Mouse (Mus musculus) forebrain, embryonic 10.5 days (tissue): ENCODE measurements around the gene Slc22a20. TPM values are rescaled to one million over a fixed set of nuclear protein-coding genes. Genes with fewer than 3 reads are reported as not detected.

Experiments
- DNase-seq: peaks from one replicate; pipeline ENCODE4 v3.0.0-alpha.2; 2017; ENCODE audit warnings: low spot score; ENCODE audit errors: extremely low spot score
- H3K27ac ChIP-seq: fragments of 300-500 bp; sonication (generic); 2 replicates; pipeline ENCODE4 v1.5.1; 2016; ENCODE audit warnings: mild to moderate bottlenecking
- H3K27me3 ChIP-seq: fragments of 300-500 bp; sonication (generic); 2 replicates; pipeline ENCODE4 v1.6.1; 2016; ENCODE audit warnings: mild to moderate bottlenecking; ENCODE audit not compliant: poor library complexity, severe bottlenecking
- H3K36me3 ChIP-seq: fragments of 300-500 bp; sonication (generic); replicated peaks from 2 replicates; pipeline ENCODE4 v1.6.1; 2016; ENCODE audit warnings: mild to moderate bottlenecking, moderate library complexity
- H3K4me1 ChIP-seq: fragments of 300-500 bp; sonication (generic); 2 replicates; pipeline ENCODE4 v1.6.1; 2016
- H3K4me3 ChIP-seq: fragments of 300-500 bp; sonication (generic); 2 replicates; pipeline ENCODE4 v1.5.1; 2016; ENCODE audit warnings: mild to moderate bottlenecking, moderate library complexity
- H3K9me3 ChIP-seq: fragments of 300-500 bp; sonication (generic); 2 replicates; pipeline ENCODE4 v1.6.1; 2016; ENCODE audit warnings: mild to moderate bottlenecking, moderate library complexity
- WGBS: fragments of 180-500 bp; shearing (Covaris S2); methylation state at CpG from one replicate; pipeline ENCODE4 v1.1.7; 2016; 5-methylcytosine and 5-hydroxymethylcytosine counted together
- polyA plus RNA-seq: library from polyadenylated mRNA; unstranded; fragments of >200 nt; fragmentation: Nextera tagmentation; extraction: Ambion mirVana; gene quantifications from 2 replicates; pipeline ENCODE4 v1.2.1, GENCODE M21; 2016

Gene Slc22a20
- polyA plus RNA-seq = not detected in 2 replicates

DNA sequence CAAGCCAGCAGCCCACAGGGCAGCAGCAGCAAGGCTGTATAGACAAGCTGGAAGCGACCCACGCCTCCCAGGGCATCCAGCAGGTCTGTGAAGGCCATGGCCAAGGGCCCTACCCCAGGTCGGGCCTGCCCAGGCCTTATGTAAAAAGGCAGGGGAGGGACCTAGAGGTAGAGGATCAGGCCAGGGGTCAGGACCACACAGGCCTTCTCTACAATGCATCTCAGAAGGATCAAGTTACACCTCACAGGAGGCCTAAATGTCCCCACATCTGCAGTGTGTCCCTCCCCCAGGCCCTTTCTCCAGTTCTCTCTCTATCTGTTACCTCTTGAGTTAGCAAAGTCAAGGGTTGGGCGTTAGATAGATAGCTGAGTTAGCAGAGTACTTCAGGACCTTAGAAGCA, at the start of gene Slc22a20:
Gene Slc22a20 (minus strand): TSS at position 101 of the 400 bp plus-strand sequence.
- DNase-seq = no peak
- WGBS = 53% methylated on average over 4 of the region's 4 CpGs
- Histone ChIP-seq H3K36me3 (no peaks in the 10 kb centered on the region), H3K4me3 (no peak within 1 kb of the TSS), H3K4me1 (peaks cover 26% of the 10 kb centered on the region), H3K9me3 (no peaks in the 10 kb centered on the region), H3K27ac (0 out of 2 replicates have a peak within 1 kb of the TSS, but pooled peaks have one; percentile 30), H3K27me3 (no peaks in the 10 kb centered on the region)

DNA sequence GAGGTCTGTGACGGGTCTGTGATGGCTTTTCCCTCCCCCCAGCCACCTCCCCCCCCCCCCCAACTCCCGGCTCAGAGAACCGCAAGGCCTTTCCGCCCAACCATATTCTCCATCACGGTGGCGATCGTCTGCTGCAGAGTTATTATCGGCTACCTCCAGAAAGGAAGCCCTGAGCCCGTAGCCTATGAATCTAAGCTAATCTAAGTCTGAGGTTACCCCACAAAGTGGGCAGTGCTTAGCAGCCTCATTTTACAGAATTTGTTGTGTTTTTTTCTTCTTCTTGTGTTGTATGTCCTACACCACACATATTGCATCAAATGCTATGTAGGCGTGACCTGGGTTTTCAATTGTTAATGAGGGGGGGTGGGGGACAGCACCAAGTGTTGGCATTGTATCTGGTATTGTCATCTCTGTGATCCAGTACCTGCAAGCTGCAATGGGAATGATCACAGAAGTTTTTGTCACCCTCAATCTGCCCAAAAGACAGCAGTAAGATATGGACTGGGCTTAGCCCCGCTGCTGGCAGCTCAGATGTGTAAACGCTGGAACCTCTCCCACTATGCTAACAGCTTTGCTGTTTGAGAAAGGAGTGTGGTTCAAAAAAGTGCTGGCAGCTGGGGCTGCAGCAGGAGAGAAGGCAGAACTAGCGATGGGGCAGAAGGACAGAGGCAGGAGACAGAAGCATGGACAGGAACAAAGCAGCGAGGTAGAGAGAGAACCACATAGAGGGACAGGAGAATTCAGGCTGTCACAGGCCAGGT, 44.8 kb upstream of the Slc22a20 start:
- no peaks in the 10 kb centered on the region for H3K36me3 ChIP-seq
- H3K27ac ChIP-seq = no peak overlapping the region
- 82% methylated on average over 14 of the region's 14 CpGs for WGBS

DNA sequence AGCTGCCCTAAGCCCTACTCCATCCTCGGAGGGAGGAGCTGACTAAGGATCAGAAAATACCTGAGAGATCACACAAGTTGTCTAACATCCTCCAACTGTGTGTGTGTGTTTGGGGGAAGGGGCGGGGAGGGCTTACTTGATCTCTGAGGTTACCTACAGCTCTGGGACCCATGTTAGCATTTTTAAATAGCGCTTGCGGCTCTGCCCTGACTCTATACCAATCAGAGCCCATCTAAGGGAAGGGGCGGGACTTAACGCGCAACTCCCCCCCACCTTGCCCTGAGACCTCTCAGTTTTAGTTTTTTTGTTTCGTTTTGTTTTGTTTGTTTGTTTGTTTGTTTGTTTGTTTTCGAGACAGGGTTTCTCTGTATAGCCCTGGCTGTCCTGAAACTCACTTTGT, 43.5 kb upstream of the Slc22a20 start:
- H3K27me3 ChIP-seq = no peaks in the 10 kb centered on the region
- no peaks in the 10 kb centered on the region for H3K9me3 ChIP-seq
- no peak for DNase-seq
- no peaks in the 10 kb centered on the region for H3K4me1 ChIP-seq
- no peaks in the 10 kb centered on the region for H3K36me3 ChIP-seq
- WGBS = 81% methylated on average over 9 of the region's 9 CpGs
- no peak overlapping the region for H3K27ac ChIP-seq
- no peak overlapping the region for H3K4me3 ChIP-seq

More for the DNA sequence above, 44.8 kb upstream of the Slc22a20 start:
- Histone ChIP-seq H3K9me3 (no peaks in the 10 kb centered on the region), H3K4me3 (no peak overlapping the region), H3K4me1 (no peaks in the 10 kb centered on the region), H3K27me3 (no peaks in the 10 kb centered on the region)
- DNase-seq = no peak

DNA sequence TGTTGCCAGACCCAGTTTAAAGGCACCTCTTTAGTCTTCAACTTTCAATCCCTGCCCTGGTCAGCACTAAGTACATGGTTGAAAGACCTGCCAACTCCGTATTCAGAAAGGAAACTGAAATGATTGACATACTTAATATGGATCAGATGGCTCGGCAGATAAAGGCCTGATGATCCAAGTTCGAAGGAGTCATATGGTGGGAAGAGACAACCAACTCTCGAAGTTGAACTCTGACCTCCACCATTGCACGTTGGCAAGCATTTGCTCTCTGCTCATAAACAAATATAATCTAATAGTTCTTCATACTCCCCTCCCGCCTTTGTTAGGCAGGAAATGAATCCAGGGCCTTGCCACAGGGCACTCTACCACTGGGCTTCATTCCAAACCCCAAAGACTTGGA, 43.0 kb upstream of the Slc22a20 start:
- Histone ChIP-seq H3K4me3 (no peak overlapping the region), H3K27me3 (no peaks in the 10 kb centered on the region), H3K36me3 (no peaks in the 10 kb centered on the region), H3K4me1 (no peaks in the 10 kb centered on the region), H3K9me3 (no peaks in the 10 kb centered on the region), H3K27ac (no peak overlapping the region)
- no peak for DNase-seq
- 87% methylated on average over 6 of the region's 6 CpGs for WGBS

DNA sequence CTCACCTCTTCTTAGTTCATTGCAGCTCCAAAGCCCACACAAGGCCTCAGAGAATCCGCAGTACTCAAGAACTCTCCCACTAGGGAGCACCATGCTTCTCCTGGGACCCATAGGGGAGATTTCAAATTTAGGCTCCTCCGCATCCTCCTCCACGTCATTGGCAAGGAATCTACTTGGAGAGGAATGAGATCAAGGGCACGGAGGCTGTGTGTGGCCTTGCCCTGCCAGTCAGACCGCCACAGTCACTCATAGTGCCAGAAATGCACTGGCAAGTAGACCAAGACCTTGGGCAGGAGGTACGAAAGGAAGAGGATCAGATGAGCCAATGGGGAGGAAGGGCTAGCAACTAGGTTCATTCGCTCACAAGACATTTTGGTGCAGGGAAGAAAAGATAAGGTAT, 38.0 kb upstream of the Slc22a20 start:
- Histone ChIP-seq H3K27ac (no peak overlapping the region), H3K27me3 (peaks cover 3% of the 10 kb centered on the region; the same call in 1 of the 2 replicates), H3K4me1 (peaks cover 3% of the 10 kb centered on the region; the same call in 1 of the 2 replicates), H3K36me3 (no peaks in the 10 kb centered on the region), H3K9me3 (no peaks in the 10 kb centered on the region), H3K4me3 (no peak overlapping the region)
- WGBS = 86% methylated on average over 7 of the region's 7 CpGs
- no peak for DNase-seq

DNA sequence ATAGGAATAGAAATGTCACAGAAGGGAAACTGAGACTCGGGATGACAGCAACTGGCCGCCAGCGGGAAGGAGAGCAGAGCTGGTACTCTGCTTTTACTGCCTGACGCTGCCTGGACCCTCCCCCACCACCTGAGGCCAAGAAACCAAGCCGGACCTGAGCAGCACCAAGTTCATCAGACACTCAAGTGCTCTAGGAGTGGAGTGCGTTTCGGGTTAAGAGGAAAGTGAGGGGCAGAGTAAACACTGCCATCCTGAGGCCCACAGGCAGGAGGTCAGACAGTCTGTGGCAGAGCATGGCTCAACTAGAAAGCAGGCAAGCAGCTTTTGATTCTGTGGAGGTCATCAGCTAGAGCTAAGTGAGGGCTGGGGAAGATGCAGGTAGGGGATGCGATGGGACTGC, 37.1 kb upstream of the Slc22a20 start:
- DNase-seq = no peak
- Histone ChIP-seq H3K36me3 (no peaks in the 10 kb centered on the region), H3K27me3 (peaks cover 3% of the 10 kb centered on the region; the same call in 1 of the 2 replicates), H3K4me1 (peaks cover 3% of the 10 kb centered on the region; the same call in 1 of the 2 replicates), H3K27ac (no peak overlapping the region), H3K9me3 (no peaks in the 10 kb centered on the region), H3K4me3 (no peak overlapping the region)
- 68% methylated on average over 8 of the region's 8 CpGs for WGBS

DNA sequence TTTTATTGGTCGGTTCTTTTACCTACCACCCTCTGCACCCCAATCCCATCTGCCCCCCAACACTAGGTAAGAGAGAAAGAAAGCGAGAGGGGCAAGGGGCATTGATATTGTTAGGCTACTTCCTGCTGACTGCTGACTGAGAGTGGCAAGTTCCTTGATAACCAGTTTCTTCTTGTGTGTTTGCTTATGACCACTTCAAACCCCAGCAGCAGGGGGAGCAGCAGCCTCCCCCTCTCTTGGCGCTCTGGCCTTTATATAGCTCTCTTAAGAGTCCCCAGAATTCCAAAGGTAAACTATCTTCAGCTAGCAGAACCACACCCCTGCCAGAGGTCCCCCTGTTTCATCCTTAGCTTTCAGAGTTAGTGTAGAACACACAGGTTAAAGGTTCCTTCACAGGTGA, 34.3 kb upstream of the Slc22a20 start:
- peaks cover 31% of the 10 kb centered on the region for H3K27me3 ChIP-seq
- H3K4me3 ChIP-seq = no peak overlapping the region
- WGBS = 59% methylated on average over 3 of the region's 3 CpGs
- no peak overlapping the region for H3K27ac ChIP-seq
- H3K36me3 ChIP-seq = no peaks in the 10 kb centered on the region
- H3K9me3 ChIP-seq = no peaks in the 10 kb centered on the region
- DNase-seq = no peak
- H3K4me1 ChIP-seq = peaks cover 15% of the 10 kb centered on the region

DNA sequence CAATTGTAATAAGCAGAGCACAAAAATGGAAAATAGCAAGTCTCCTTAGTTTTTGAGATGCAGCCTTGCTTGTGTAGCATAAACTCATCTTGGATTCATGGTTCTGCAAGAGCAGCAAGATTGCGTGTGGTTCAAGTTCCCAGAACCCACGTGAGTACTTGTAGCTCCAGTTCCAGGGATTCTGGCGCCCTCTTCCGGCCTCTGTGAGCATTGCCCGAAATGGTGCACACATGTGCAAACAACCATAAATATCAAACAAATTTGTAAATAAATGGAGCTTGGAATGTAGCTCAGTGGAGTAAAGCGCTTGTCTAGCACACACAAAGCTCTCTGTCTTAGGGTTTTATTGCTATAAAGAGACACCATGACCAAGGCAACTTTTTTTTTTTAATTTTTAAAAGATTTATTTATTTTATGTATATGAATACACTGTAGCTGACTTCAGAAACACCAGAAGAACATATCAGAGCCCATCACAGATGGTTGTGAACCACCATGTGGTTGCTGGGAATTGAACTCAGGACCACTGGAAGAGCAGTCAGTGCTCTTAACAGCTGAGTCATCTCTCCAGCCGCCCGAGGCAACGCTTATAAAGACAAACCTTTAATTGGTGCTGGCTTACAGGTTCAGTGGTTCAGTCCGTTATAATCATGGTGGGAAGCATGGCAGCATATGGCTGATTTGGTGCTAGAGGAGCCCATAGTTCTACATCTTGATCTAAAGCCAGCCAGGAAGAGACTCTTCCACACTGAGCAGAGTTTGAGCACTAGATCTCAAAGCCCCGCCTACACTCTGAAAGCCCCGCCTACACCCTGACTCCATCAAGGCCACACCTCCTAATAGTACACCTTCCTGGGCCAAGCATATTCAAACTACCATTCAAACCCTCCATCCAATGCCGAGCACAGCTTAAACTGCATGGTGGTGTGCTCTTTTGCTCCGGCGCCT, 32.5 kb upstream of the Slc22a20 start:
- Histone ChIP-seq H3K27ac (no peak overlapping the region), H3K4me3 (no peak overlapping the region), H3K4me1 (peaks cover 21% of the 10 kb centered on the region), H3K27me3 (peaks cover 47% of the 10 kb centered on the region), H3K9me3 (no peaks in the 10 kb centered on the region), H3K36me3 (no peaks in the 10 kb centered on the region)
- 32% methylated on average over 15 of the region's 15 CpGs for WGBS
- peak; percentile 85 for DNase-seq

DNA sequence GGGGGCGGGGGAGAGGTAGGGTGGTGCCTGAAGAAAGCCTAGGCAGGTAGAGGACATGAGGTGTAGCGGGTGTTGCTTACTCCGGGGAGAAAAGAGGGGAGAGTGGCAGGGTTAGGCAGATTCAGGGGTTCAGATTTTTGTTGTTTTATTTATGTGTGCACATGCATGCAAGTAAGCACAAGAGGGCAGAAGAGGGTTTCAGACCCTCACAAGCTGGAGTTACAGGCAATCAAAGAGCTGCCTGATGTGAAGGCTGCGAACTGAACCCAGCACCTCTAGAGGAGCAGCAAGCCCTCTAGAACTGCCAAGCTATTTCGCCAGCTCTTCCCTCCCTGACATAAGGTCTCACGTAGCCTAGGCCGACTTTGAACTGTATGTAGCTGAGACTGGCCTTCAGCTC, 30.6 kb upstream of the Slc22a20 start:
- H3K36me3 ChIP-seq = no peaks in the 10 kb centered on the region
- no peak overlapping the region for H3K27ac ChIP-seq
- H3K9me3 ChIP-seq = no peaks in the 10 kb centered on the region
- DNase-seq = no peak
- peaks cover 21% of the 10 kb centered on the region for H3K4me1 ChIP-seq
- 36% methylated on average over 7 of the region's 7 CpGs for WGBS
- 0 out of 2 replicates have a peak overlapping the region, but pooled peaks have one; percentile 66 for H3K4me3 ChIP-seq
- peaks cover 53% of the 10 kb centered on the region for H3K27me3 ChIP-seq

DNA sequence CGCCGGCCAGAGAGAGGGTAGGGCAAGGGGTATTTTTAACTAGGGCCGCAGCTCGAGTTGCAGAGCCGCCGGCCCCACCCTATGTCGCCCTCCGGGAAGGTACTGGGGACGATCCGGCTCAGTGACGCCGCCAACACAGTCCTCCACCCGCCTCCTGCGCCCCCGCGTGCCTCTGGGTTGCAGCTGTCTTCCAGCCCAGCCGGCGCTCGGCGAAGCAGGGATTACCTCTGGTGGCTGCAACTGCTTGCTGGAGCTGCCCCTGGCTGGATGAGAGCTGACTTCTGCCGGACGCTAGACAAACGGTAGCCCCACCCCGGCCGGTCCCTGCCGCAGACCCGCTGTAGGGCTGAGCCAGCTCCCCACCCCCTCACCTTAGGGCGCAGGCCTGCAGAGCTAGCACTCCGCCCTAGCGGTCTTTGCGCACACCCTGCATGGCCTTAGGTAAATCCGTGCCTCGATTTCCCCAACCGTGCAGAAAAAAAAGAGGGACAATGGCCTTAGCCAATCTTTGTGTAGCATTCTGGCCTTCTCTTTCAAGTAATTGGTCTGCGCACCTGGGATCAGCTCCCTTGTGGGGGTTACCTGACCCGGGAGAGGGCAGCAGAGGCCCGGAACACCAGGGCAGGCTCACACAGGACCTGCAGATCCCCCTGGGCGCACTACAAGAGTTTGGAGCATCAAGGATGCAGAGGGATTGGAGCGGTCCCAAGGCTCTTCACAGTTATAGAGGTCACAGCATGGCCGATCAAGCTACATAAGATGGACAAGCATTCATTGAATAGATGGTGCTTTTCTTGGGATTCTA, 29.8 kb upstream of the Slc22a20 start, which contains the start of gene Capn1:
Gene Capn1 (minus strand): TSS at position 387 of the 805 bp plus-strand sequence.
- no peaks in the 10 kb centered on the region for H3K36me3 ChIP-seq
- H3K9me3 ChIP-seq = no peaks in the 10 kb centered on the region
- peak within 1 kb of the TSS; percentile 66 for H3K4me3 ChIP-seq
- peaks cover 53% of the 10 kb centered on the region for H3K27me3 ChIP-seq
- WGBS = 2% methylated on average over 40 of the region's 40 CpGs
- DNase-seq = peak; percentile 78
- peaks cover 21% of the 10 kb centered on the region for H3K4me1 ChIP-seq
- H3K27ac ChIP-seq = peak within 1 kb of the TSS; percentile 79

DNA sequence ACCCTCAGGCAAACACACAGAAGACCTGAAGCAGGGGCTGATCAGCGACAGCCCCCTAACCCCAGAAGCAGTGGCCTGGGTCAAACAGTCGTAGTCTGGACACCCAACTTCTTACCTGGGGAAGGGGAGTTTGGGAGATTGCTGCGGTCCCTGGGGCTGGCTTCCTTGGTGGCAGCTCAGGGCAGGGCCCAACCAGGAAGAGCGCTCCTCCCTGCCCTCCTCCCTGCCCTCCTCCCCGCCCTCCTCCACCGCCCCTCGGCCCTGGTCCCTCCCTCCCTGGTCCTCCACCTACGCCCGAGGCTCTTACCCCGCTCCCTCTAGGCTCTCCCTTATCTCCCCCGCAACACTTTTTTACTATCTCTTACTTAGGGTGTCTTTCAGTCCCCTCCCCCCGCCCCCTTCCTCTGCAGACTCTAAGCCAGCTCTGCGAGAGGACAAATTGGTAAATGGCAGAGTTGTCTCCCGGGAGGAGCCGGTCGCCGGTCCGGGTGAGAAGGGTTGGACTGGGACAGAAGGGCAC, 29.1 kb upstream of the Slc22a20 start:
- peak overlapping the region; percentile 79 for H3K27ac ChIP-seq
- H3K4me3 ChIP-seq = peak overlapping the region; percentile 66
- H3K4me1 ChIP-seq = peaks cover 21% of the 10 kb centered on the region
- H3K36me3 ChIP-seq = no peaks in the 10 kb centered on the region
- peaks cover 53% of the 10 kb centered on the region for H3K27me3 ChIP-seq
- H3K9me3 ChIP-seq = no peaks in the 10 kb centered on the region
- 1% methylated on average over 15 of the region's 18 CpGs for WGBS
- peak; percentile 21 for DNase-seq

DNA sequence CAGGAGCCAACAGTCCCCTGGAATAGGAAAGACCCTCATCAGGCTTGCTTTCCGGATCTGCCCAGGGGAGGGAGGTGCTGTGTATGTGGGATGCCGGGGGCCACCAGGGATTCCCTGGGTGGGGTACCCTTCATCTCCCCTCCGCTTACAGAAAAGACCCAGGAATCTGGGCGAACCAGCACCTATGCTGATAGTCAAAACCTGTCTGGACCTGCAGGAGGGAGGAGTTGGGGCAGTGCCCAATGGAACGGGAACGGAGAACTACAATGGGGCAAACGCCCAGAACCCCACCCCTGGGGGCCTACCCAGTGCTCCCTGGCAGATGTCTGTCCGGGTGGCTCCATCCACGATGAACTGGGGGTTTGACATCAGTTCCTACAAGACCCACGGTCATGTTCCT, 27.7 kb upstream of the Slc22a20 start:
- Histone ChIP-seq H3K9me3 (no peaks in the 10 kb centered on the region), H3K27me3 (peaks cover 53% of the 10 kb centered on the region), H3K4me3 (no peak overlapping the region), H3K36me3 (no peaks in the 10 kb centered on the region), H3K4me1 (peaks cover 21% of the 10 kb centered on the region), H3K27ac (no peak overlapping the region)
- no peak for DNase-seq
- WGBS = 89% methylated on average over 10 of the region's 10 CpGs
